Comparison of ENCODE assay signal across 10 mouse cellular contexts in genomic region chr2:167583161-167583952, GRCm38 (mm10). TPM values are rescaled to one million over a fixed set of nuclear protein-coding genes. Genes with fewer than 3 reads are reported as not detected.
DNase-seq lines count a peak whose midpoint lies in the region; ATAC-seq and TF ChIP-seq lines count a peak whose summit lies in the region.
"Had no signal": no experiment of that assay in that cellular context is flagged by ENCODE, and none has a peak within 500 bp of the region (broad histone marks: within the 10 kb centered on the region; RNA-seq: fewer than 3 reads in every experiment).

No protein-coding gene starts in this region.

- DNase-seq in heart, postnatal 14 days: no peak
- DNase-seq in liver, embryonic 11.5 days (ENCODE audit: low spot score): no peak
- no peak for DNase-seq in liver, postnatal 0 days
- peak; percentile 54 for DNase-seq in forelimb bud, embryonic 11.5 days (ENCODE audit: low read depth, low spot score)
- peak; percentile 84 to 95 for DNase-seq in lung, postnatal 4 days
- DNase-seq in adrenal gland, adult 2 months: no peak
- DNase-seq in adrenal gland, postnatal 25 days: no peak
- DNase-seq: B cell, adult 2 months; gastrocnemius, postnatal 10 days had no signal

- no peak for TF ChIP-seq CTCF in liver, postnatal 0 days (IDR thresholded peaks at IDR 0.05; ENCODE audit: low read depth)

- H3K27me3 ChIP-seq in heart, embryonic 11.5 days (ENCODE audit: control insufficient read depth, insufficient read depth, low read length): no peaks in the 10 kb centered on the region
- H3K27me3 ChIP-seq in liver, embryonic 11.5 days (replicated peaks; ENCODE audit: control insufficient read depth, insufficient read depth, low read length): no peaks in the 10 kb centered on the region
- H3K27me3 ChIP-seq in liver, postnatal 0 days (ENCODE audit: insufficient read depth, low read length): no peaks in the 10 kb centered on the region

- 28% methylated on average over 10 of the region's 10 CpGs for WGBS in heart, embryonic 11.5 days (ENCODE audit: insufficient replicate concordance)
- WGBS in liver, embryonic 11.5 days: 40% methylated on average over 10 of the region's 10 CpGs
- 46% methylated on average over 10 of the region's 10 CpGs for WGBS in liver, postnatal 0 days (ENCODE audit: insufficient replicate concordance)

- H3K9me3 ChIP-seq in heart, embryonic 11.5 days (replicated peaks; ENCODE audit: control insufficient read depth, low read length): no peaks in the 10 kb centered on the region
- H3K9me3 ChIP-seq in liver, embryonic 11.5 days (ENCODE audit: control insufficient read depth, low read length): no peaks in the 10 kb centered on the region
- no peaks in the 10 kb centered on the region for H3K9me3 ChIP-seq in liver, postnatal 0 days (ENCODE audit: low read length)

- H3K36me3 ChIP-seq in heart, embryonic 11.5 days (ENCODE audit: control insufficient read depth, insufficient read depth, low read length): no peaks in the 10 kb centered on the region
- no peaks in the 10 kb centered on the region for H3K36me3 ChIP-seq in liver, embryonic 11.5 days (ENCODE audit: control insufficient read depth, insufficient read depth, low read length)
- H3K36me3 ChIP-seq in liver, postnatal 0 days (replicated peaks; ENCODE audit: insufficient read depth, low read length): no peaks in the 10 kb centered on the region

- no peak overlapping the region for H3K4me3 ChIP-seq in heart, embryonic 11.5 days (ENCODE audit: low read depth, low read length)
- H3K4me3 ChIP-seq in liver, embryonic 11.5 days (ENCODE audit: low read depth, low read length): no peak overlapping the region
- no peak overlapping the region for H3K4me3 ChIP-seq in liver, postnatal 0 days (ENCODE audit: low read depth, low read length)

- peaks cover 43% of the 10 kb centered on the region for H3K4me1 ChIP-seq in heart, embryonic 11.5 days (ENCODE audit: control insufficient read depth, insufficient read depth, low read length)
- H3K4me1 ChIP-seq in liver, embryonic 11.5 days (replicated peaks; ENCODE audit: control insufficient read depth, insufficient read depth, low read length): peaks cover 43% of the 10 kb centered on the region
- H3K4me1 ChIP-seq in liver, postnatal 0 days (ENCODE audit: insufficient read depth): peaks cover 17% of the 10 kb centered on the region

- TF ChIP-seq EP300 in liver, postnatal 0 days (IDR thresholded peaks at IDR 0.05; ENCODE audit: low read depth): no peak

- H3K27ac ChIP-seq in heart, embryonic 11.5 days (ENCODE audit: low read depth, low read length): peak overlapping the region; percentile 75
- peak overlapping the region; percentile 52; the same call in 1 of the 2 replicates for H3K27ac ChIP-seq in liver, embryonic 11.5 days (ENCODE audit: low read depth, low read length)
- no peak overlapping the region; the same call in 1 of the 2 replicates for H3K27ac ChIP-seq in liver, postnatal 0 days (ENCODE audit: low read depth)

- intact Hi-C loops in heart, postnatal 14 days (cut with DNase I): no loop called here

- no peak for ATAC-seq in heart, embryonic 11.5 days (replicated peaks; ENCODE audit: insufficient number of reproducible peaks, low FRiP score, low TSS enrichment)
- no peak for ATAC-seq in liver, embryonic 11.5 days (replicated peaks; ENCODE audit: low FRiP score)
- no peak for ATAC-seq in liver, postnatal 0 days

- peak overlapping the region; percentile 28; the same call in 1 of the 2 replicates for H3K9ac ChIP-seq in heart, embryonic 11.5 days (ENCODE audit: low read depth, low read length)
- no peak overlapping the region for H3K9ac ChIP-seq in liver, embryonic 11.5 days (ENCODE audit: low read depth, low read length)
- H3K9ac ChIP-seq in liver, postnatal 0 days (replicated peaks): no peak overlapping the region; the same call in 1 of the 2 replicates

- H3K4me2 ChIP-seq in heart, embryonic 11.5 days: peak overlapping the region; percentile 24
- H3K4me2 ChIP-seq in liver, embryonic 11.5 days: no peak overlapping the region
- H3K4me2 ChIP-seq in liver, postnatal 0 days (ENCODE audit: low read depth, low read length): no peak overlapping the region

RNA-seq across cellular contexts. Expression of gene Snai1, which starts 45.4 kb away (rescaled TPM):
- polyA plus RNA-seq in heart, embryonic 11.5 days (2014; fragmentation: Nextera tagmentation; extraction: Ambion mirVana): 21.1 and 23.1 TPM in 2 replicates
- 1 to 10 TPM; 3.0 to 3.1 TPM for total RNA-seq in heart, postnatal 14 days (2021)
- polyA plus RNA-seq in liver, embryonic 11.5 days (2014; fragmentation: Nextera tagmentation; extraction: Ambion mirVana): 14.3 and 15.2 TPM in 2 replicates
- polyA plus RNA-seq in liver, postnatal 0 days (2015; fragmentation: Nextera tagmentation; extraction: Ambion mirVana): 1.6 and 2.3 TPM in 2 replicates
- 10 to 100 TPM in 1 of 2 experiments, 1 to 10 TPM in 1; 6.7 to 10.1 TPM for total RNA-seq in adrenal gland, adult 2 months (2021)
- polyA plus RNA-seq in adrenal gland, adult 2 months (2012; rRNA removed): 45.2 and 45.3 TPM in 2 replicates
- total RNA-seq in adrenal gland, postnatal 25 days (2021): 12.8 and 13.0 TPM in 2 replicates

RNA-seq across cellular contexts. Expression of gene Ube2v1, which starts 48.5 kb away (rescaled TPM):
- polyA plus RNA-seq in heart, embryonic 11.5 days (2014; fragmentation: Nextera tagmentation; extraction: Ambion mirVana): 195 and 211 TPM in 2 replicates
- total RNA-seq in heart, postnatal 14 days (2021): 100 to 1,000 TPM in 1 of 2 experiments, 10 to 100 TPM in 1; 93.8 to 102 TPM
- polyA plus RNA-seq in liver, embryonic 11.5 days (2014; fragmentation: Nextera tagmentation; extraction: Ambion mirVana): 304 and 308 TPM in 2 replicates
- 122 TPM in 2 replicates for polyA plus RNA-seq in liver, postnatal 0 days (2015; fragmentation: Nextera tagmentation; extraction: Ambion mirVana)
- total RNA-seq in adrenal gland, adult 2 months (2021): 100 to 1,000 TPM; 191 to 208 TPM
- 94.4 and 133 TPM in 2 replicates for polyA plus RNA-seq in adrenal gland, adult 2 months (2012; rRNA removed)
- 187 and 190 TPM in 2 replicates for total RNA-seq in adrenal gland, postnatal 25 days (2021)

Comparison
In these comparisons a context has a peak if more than half of its experiments do, and no peak if none do; other contexts are left out.
1. DNase-seq: peak in forelimb bud, embryonic 11.5 days (single experiment) and lung, postnatal 4 days (2 of 2); none in heart, postnatal 14 days (0 of 2), liver, embryonic 11.5 days (single experiment), liver, postnatal 0 days (single experiment), adrenal gland, adult 2 months (single experiment) and adrenal gland, postnatal 25 days (single experiment).